Mouse (Mus musculus) heart, adult 8-10 months (tissue): ENCODE measurements at regions not wholly inside any gene's neighbourhood (a gene's known extent, or its start where the extent isn't known, plus 50 kb on each side); places are given as distances from the start of the nearest gene placed in this dataset.

ENCODE experiments used
- DNase-seq: peaks from one replicate; pipeline ENCODE4 v3.0.0; 2022; ENCODE audit warnings: low spot score

DNA sequence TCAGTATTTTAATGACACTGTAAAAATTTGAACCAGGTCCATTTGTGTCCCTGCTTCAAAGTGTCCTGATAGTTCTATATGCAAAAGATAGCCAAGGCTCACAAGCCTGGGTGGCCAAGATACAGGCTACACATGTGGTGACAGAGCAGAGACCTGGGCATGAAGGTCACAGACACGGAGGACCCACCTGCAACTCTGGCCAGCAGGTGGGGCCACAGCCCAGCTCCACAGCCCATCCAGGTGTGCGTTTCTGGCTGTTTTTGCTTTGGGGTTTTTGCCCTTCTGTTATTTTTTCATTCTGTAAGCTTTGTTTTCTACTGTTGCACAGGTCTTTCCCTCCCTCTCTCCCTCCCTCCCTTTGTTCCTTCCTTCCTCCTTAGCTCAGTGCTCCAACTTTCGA is 399.4 kb upstream of the Rora start:
- no peak for DNase-seq

DNA sequence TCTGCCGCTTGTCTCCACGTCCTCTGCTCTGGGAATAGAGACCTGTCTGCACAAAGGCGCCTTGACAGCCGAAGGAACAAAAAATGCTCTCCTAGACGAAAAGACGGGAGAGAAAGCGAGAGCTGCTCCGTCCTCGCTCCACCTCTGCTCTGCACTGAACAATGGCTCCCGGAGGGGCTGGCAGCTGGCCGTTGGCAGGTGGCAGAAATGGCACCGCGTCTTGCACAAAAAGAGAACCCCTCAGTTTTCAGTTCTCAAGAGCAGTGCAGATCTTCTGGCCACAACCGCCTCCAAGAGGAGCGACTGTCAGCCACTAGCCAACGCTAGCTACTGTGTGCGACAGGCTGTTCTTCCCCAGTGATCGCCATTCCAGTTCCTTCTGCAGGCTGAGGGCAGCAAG is 385.0 kb upstream of the Rora start:
- DNase-seq, result no peak

DNA sequence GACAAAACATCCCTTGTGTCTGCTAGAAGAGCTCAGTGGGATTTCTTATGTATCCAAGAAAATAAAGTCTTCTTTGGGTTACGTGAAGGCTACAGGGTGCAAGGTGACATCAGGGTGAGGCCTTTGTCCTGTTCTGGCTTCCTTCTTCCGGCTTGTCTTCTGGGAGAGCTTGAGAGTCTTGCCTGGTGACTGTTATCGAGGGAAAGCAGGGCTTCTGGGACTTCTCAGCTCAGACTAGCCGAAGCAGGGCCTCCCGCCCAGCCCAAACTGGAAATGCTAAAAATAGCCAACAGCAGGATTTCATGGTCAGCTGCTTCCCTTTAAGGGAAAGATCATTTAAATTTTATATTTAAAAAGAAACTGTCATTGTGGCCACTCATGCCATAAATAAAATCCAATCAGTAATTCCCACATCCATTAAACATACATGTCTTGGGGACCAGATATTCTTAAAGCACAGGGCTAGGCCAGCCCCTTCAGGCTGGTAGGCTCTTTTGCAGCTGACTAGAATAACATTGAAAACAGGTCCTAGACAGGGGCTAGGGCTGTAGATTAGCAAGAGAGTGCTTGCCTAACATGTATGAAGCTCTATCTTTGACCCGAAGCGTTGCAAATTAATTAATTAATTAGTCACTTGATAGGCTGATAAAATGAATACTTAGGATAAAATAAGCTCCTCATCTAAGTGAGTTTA is 351.2 kb upstream of the Rora start:
- DNase-seq, result peak; percentile 73

GRCm38 (mm10) chr9:68330721-68331120 is 322.9 kb upstream of the Rora start:
- DNase-seq, result no peak

DNA sequence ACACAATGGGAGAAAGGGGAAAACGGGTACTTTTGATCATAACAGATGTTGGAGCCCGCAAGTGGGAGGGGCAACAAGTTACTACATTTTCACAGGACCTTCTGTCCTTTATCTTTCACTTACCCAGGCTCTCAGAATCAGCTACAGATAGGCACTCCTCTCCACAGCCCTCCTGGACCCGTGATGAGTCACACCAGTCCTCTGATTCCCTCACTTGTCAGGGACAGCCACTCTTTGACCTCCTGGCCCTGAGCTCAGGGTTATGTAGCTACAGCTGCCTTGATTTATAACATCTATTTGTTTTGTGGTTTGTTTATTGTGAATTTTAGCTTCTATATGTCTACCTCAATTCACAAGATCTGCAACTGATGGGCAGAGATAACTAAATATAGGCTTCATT is 312.7 kb upstream of the Rora start:
- no peak for DNase-seq

- DNase-seq, result no peak
Observed at GRCm38 (mm10) chr9:68341511-68341910, 312.1 kb upstream of the Rora start.

DNA sequence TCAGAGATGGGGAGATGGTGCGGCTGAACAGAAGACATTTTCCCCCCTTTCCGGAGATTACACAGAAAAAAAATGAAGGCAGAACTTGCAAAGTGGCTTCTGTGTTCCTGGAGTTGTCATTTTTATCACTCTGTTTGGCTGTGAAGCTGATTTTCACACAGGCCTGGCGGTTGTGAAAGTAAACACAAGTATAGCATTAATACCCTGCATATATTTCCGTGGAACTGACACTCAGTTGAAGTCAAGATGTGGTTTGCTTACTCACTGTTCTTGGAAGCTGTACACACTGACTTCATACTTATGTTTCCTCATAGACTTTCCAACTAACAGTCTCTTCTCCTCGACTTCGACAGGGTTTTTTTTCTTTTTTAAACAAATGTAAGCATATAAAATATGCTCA is 306.2 kb upstream of the Rora start:
- DNase-seq, result no peak

- DNase-seq, result no peak
Observed at GRCm38 (mm10) chr9:68351466-68351865, 302.1 kb upstream of the Rora start.

DNA sequence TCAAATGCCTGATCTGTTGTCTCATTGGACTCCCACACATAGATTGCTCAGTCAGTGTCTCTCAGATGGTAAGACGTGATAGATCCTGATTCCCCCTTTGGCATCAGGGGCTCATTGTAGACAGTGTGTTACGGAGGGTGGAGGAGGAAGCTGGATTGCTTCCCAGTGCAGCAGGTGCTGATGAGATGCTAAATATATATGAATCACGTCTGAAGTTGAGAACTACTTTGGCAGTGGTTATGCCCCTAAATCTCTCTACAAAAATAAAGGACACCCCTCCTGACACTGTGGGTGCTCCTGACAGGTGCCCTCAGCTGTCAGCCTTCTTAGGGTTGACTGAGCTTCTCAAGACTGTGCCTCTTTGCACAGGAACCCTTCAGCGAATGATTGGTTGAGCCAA is 299.1 kb upstream of the Rora start:
- DNase-seq, result no peak

GRCm38 (mm10) chr9:68356078-68356477 is 297.5 kb upstream of the Rora start:
- peak; percentile 66 for DNase-seq

DNA sequence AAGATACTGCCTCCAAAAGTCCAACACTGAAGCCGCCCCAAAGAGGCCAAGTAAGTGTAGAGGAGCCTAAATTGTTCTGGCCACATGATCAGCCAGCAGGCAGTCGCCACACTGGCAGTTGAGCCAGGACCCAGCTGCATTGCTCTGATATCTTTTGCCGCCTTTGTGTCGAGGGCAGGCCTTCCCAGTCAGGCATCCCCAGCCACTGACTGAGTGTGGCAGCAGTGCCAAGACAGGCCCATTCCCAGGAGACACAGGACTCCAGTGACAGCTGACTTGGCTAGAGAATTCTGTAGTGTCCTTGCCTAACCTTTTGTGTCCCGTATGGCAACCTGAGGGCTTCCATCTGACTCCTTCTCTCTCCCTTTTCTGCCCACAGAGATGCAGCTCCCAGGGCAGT is 296.4 kb upstream of the Rora start:
- DNase-seq, result peak; percentile 81

DNA sequence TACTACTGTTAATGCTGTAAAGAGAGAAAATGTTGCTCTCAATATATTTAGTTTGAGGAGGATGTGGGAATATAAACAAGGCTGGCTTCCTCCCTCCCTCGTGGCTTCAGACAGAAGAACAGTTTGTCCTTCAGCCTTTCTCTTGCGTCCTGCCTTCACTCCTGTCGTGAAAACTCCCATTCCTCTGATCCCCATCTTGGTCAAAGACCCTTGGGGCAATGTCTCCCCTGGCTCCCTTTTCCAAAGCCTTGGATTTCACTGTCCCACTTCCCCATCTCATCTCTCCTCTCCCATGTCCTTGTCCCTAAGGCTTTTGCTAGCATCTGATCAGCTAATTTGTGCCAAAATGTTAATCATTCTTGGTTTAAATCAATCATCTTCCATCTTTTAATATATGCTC is 286.6 kb upstream of the Rora start:
- DNase-seq, result no peak

- DNase-seq, result no peak
Observed at GRCm38 (mm10) chr9:68367556-68367955, 286.0 kb upstream of the Rora start.

DNA sequence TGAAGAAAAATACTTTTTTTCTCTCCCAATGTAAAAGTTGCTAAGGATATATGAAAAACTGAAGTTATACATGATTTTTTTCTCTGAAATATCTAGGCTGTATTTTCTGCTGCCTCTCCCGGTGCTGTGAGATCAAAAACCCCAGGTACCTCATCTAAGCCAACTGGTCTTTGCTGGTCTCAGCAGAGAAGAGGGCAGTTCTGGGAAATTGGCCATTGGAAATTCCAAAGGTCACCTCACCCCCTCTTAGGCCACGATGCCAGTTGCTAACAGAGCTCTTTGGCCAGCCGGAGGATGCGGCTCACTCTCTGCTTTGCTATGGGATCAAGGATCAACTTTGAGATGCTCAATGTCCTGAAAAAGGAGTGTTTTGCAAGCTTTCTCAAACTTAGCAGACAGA is 280.9 kb upstream of the Rora start:
- DNase-seq, result no peak

DNA sequence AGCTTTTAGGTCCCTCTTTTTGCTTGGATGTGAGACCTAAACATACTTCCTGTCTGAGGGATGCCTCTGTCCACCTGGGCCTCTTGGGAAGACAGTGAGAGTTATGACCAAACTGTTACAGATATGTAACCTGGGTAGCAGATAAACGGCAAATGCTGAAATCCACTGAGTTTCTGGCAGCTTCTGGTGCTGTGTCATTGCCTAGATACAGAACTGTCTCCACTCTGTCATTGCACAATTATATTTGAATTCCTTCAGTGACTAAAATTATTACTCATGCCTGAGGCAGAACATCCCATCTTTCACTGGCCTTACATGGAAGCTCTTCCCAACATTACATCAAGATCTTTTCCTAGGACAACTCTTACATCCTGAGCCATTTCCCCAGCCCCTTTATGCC is 277.4 kb upstream of the Rora start:
- no peak for DNase-seq

GRCm38 (mm10) chr9:68381871-68382270 is 271.7 kb upstream of the Rora start:
- no peak for DNase-seq

GRCm38 (mm10) chr9:68400930-68401329 is 252.7 kb upstream of the Rora start:
- DNase-seq, result no peak

GRCm38 (mm10) chr9:68402176-68402845 is 251.3 kb upstream of the Rora start:
- DNase-seq, result peak; percentile 36

- DNase-seq, result peak; percentile 80
Observed at GRCm38 (mm10) chr9:68402981-68403380, 250.6 kb upstream of the Rora start.

DNA sequence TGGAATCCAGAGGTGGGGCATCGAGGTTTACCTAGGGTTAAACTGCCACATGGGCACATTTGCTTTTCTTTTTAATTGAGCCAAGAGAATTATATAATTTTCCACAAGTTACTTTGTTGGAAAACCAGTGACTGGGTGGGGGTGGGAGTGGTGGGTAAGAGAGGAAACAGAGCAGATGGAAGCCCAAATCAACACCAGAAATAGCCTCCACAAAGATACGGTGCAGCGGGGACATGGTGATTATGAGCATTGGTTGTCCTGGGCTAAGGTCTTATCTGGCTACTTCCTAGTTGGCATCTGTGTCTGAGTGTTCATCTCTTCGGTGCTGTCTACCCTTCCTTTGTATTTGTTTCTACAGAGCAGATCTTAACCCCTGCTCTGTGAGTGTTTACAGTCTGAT is 250.1 kb upstream of the Rora start:
- peak; percentile 10 for DNase-seq

DNA sequence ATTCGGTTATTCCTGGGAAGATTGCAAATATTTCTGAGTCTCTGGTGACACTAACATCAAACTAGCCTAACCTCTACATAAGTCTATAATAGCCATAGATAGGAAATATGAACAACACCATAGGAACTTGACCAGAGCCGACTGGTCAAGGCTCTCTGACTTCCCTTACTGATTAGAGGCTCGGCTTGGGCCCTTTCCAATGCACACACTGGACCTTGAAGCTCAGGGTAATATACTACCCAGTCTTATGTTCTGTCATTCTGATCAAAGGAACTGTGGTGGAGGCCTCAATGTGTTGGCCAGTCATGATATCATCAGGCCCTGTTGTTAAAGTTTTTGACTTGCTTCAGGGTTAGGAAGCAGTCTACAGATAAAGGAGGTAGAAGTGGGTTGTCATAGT is 243.8 kb upstream of the Rora start:
- DNase-seq, result no peak

DNA sequence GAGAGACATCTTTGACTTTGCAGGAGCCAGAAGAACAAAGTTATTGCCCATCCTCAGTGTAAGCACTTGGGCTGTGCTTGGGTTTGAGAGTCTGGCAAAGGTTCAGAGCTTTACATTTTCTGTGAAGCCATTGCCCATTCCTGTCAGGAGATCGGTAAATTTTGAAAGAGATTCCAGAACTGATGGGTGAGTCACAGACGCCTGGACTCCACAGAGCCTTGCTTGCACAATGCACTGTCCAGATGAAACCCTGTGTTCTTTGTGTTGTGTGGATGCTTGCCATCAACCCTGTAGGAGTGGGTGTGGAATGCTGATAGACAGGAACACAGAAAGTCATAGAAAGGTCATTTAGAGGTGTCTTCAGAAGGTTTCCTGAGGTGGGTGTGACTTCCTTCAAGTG is 227.3 kb upstream of the Rora start:
- no peak for DNase-seq

DNA sequence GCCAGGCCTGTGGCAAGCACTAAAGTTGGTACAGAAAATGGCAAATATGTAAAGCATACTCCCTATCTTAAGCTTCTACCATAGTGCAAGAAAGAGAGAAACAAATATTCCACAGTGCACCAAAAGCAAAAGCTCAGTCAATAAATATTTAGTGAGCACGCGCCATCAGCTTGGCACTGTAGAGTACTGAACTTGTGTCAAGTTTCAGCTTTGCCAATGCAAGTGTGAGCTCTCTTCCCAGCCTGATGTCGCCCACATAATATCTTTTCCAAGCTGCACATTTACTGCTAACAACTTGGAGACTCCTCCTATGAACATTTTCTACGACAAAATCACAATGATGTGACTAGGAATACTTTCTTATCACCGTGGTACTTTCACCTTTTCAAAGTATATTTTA is 190.8 kb upstream of the Rora start:
- no peak for DNase-seq
